Mouse (Mus musculus) intestine, embryonic 14.5 days (tissue): ENCODE measurements around the gene Laptm5. TPM values are rescaled to one million over a fixed set of nuclear protein-coding genes. Genes with fewer than 3 reads are reported as not detected.

Experiments
- ATAC-seq: fragments of 200-750 bp; cut with Nextera tagmentation; replicated peaks from 2 replicates; pipeline ENCODE4 v1.8.0; 2017; ENCODE audit warnings: low read depth, moderate number of reproducible peaks, moderate TSS enrichment, moderate library complexity; ENCODE audit not compliant: low FRiP score, low TSS enrichment
- DNase-seq: peaks from one replicate; pipeline ENCODE4 v3.0.0-alpha.2; 2018; ENCODE audit warnings: low spot score
- H3K27ac ChIP-seq: fragments of 300-500 bp; sonication (generic); 2 replicates; pipeline ENCODE4 v1.5.1; 2014; ENCODE audit warnings: low read depth, mild to moderate bottlenecking, control low read depth
- H3K27me3 ChIP-seq: fragments of 300-500 bp; sonication (generic); replicated peaks from 2 replicates; pipeline ENCODE4 v1.6.1; 2014; ENCODE audit warnings: low read length, control low read depth; ENCODE audit not compliant: control insufficient read depth, insufficient read depth
- H3K36me3 ChIP-seq: fragments of 300-500 bp; sonication (generic); 2 replicates; pipeline ENCODE4 v1.6.1; 2014; ENCODE audit warnings: low read length, control low read depth; ENCODE audit not compliant: control insufficient read depth, insufficient read depth
- H3K4me1 ChIP-seq: fragments of 300-500 bp; sonication (generic); replicated peaks from 2 replicates; pipeline ENCODE4 v1.6.1; 2014; ENCODE audit warnings: low read length, control low read depth, mixed read lengths; ENCODE audit not compliant: control insufficient read depth, insufficient read depth
- H3K4me2 ChIP-seq: fragments of 300-500 bp; sonication (generic); 2 replicates; pipeline ENCODE4 v1.6.1; 2014; ENCODE audit warnings: low read length
- H3K4me3 ChIP-seq: fragments of 300-500 bp; sonication (generic); 2 replicates; pipeline ENCODE4 v1.5.1; 2014; ENCODE audit warnings: low read depth, low read length, control low read depth, mixed read lengths
- H3K9ac ChIP-seq: fragments of 300-500 bp; sonication (generic); 2 replicates; pipeline ENCODE4 v1.6.1; 2014; ENCODE audit warnings: mild to moderate bottlenecking, low read length
- H3K9me3 ChIP-seq: fragments of 300-500 bp; sonication (generic); 2 replicates; pipeline ENCODE4 v1.6.1; 2016; ENCODE audit warnings: low read length, control low read depth; ENCODE audit not compliant: control insufficient read depth
- WGBS: fragments of 180-500 bp; shearing (Covaris S2); extraction: QIAGEN DNeasy Blood & Tissue Kit; methylation state at CpG from one replicate; pipeline ENCODE4 v1.1.7; 2014; 5-methylcytosine and 5-hydroxymethylcytosine counted together
- polyA plus RNA-seq: library from polyadenylated mRNA; unstranded; fragments of >200 nt; fragmentation: Nextera tagmentation; extraction: Ambion mirVana; gene quantifications from 2 replicates; pipeline ENCODE4 v1.2.1, GENCODE M21; 2014

The Laptm5 gene
- polyA plus RNA-seq, 1 experiment from 2014 or later = 40.6 TPM

DNA sequence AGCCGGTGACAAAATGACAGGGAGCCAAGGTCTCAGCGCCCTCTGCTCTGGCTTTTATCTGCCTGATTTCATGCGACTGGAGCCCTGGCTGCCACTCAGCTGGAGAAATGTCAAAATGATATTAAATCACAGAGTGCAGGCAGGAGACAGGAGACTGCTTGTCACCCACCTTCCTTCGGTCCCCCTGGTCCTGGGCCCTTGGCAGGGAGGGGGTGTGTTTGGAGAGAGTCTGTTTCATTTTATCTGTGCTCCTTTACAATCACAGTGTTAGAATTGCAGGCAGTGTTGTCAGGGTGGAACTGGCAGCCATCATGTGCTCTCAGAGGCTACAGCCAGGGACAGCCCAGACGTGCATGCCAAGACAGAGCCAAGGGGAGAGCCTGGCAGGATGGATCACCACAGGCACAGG lies 59.5 kb downstream of the Laptm5 start:
- Histone ChIP-seq H3K4me2 (no peak overlapping the region), H3K9ac (no peak overlapping the region), H3K36me3 (no peaks in the 10 kb centered on the region), H3K27ac (no peak overlapping the region), H3K9me3 (no peaks in the 10 kb centered on the region), H3K27me3 (no peaks in the 10 kb centered on the region), H3K4me1 (no peaks in the 10 kb centered on the region), H3K4me3 (no peak overlapping the region)
- DNase-seq (no peak), ATAC-seq (no peak)
- WGBS = 67% methylated on average over 5 of the region's 5 CpGs

GRCm38 (mm10) chr4:130973332-130974263 lies 60.7 kb downstream of the Laptm5 start:
- no peaks in the 10 kb centered on the region for H3K27me3 ChIP-seq
- ATAC-seq (no peak), DNase-seq (no peak)
- H3K9ac ChIP-seq = no peak overlapping the region
- H3K4me1 ChIP-seq = no peaks in the 10 kb centered on the region
- H3K27ac ChIP-seq = no peak overlapping the region
- no peaks in the 10 kb centered on the region for H3K9me3 ChIP-seq
- H3K4me3 ChIP-seq = no peak overlapping the region
- 72% methylated on average over 19 of the region's 19 CpGs for WGBS
- no peak overlapping the region for H3K4me2 ChIP-seq
- no peaks in the 10 kb centered on the region for H3K36me3 ChIP-seq

DNA sequence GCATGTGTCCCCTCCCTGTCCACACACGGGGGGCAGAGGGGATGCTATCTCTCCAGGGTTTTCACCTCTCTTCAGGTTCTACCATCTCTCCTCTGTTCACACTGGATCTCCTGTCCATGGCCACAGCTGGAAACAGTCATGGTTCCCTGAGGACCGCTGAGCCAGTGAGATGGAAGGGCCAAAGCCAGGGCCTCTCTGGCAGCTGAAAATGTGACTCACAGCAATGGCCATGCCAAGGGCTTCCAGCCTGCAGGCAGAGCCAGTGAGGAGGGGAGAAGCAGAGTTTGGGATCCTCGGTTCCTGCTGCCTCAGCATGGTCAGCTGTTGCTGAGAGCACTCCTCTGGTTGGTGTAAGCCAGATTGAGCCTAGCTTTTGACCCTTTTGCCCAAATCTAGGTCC lies 66.1 kb downstream of the Laptm5 start:
- H3K9me3 ChIP-seq = no peaks in the 10 kb centered on the region
- 81% methylated on average over 3 of the region's 3 CpGs for WGBS
- no peak for ATAC-seq
- no peak overlapping the region for H3K4me3 ChIP-seq
- H3K36me3 ChIP-seq = no peaks in the 10 kb centered on the region
- H3K27ac ChIP-seq = no peak overlapping the region
- no peak for DNase-seq
- no peak overlapping the region for H3K9ac ChIP-seq
- H3K4me2 ChIP-seq = no peak overlapping the region
- no peaks in the 10 kb centered on the region for H3K4me1 ChIP-seq
- H3K27me3 ChIP-seq = no peaks in the 10 kb centered on the region

GRCm38 (mm10) chr4:130984416-130985182 lies 71.7 kb downstream of the Laptm5 start:
- no peak for ATAC-seq
- Histone ChIP-seq H3K9me3 (no peaks in the 10 kb centered on the region), H3K4me1 (no peaks in the 10 kb centered on the region), H3K27me3 (no peaks in the 10 kb centered on the region), H3K36me3 (no peaks in the 10 kb centered on the region), H3K27ac (no peak overlapping the region), H3K4me3 (no peak overlapping the region), H3K9ac (no peak overlapping the region), H3K4me2 (no peak overlapping the region)
- no peak for DNase-seq
- WGBS = 69% methylated on average over 17 of the region's 17 CpGs

Other genes with a start within 250 kb of the Laptm5 start
- 91.7 and 98.5 TPM in 2 replicates for gene Pum1, start 249.8 kb upstream of the Laptm5 start, polyA plus RNA-seq
- 19.2 and 21.1 TPM in 2 replicates for gene Sdc3, start 120.6 kb upstream of the Laptm5 start, polyA plus RNA-seq
- gene Matn1, start 31.3 kb downstream of the Laptm5 start, polyA plus RNA-seq = not detected in 2 replicates